In the genomic region with DNA sequence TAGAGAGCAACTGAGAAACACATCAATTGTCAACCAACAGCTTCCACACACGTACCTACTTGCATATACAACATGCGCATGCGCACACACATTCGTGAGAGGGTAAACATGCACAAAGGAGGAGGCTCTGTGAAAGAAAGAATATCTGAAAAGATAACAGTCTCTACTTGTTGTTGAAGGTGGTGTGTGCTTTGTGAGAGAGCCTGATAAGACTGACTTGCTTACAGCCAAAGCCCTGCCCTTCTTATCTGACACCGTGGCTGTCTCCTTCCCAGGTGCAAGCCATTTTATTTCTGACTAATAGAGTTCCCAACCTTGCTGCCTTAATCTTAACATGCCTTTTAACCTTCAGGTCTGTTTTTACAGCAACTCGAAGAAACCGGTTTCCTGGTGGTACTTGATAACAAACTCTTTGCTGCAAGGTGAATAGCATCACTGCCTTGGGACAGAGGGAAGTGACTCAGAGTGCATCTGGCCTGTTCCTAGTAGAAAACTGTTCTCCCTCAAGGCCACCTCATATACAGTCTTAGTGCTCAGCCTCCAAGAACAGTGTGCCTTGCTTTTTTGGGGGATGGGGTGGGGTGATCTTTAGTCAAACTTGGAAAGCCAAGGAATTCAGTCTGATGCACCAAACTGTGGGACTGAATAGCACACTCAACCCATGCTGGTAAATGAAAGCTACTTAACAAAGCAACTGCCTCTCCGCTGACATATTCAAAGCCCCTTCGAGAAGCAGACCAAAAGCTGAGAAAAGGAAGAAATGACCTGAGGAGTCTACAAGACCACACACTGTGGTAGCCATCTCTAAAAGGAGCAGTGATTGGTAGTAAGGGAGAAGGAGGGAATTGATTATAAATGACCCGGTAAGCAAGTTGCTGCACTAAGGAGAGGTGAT, we compare ENCODE assay signal across 10 mouse cellular contexts. TPM values are rescaled to one million over a fixed set of nuclear protein-coding genes. Genes with fewer than 3 reads are reported as not detected.
DNase-seq lines count a peak whose midpoint lies in the region; ATAC-seq lines count a peak whose summit lies in the region.
"Had no signal": no experiment of that assay in that cellular context is flagged by ENCODE, and none has a peak within 500 bp of the region (broad histone marks: within the 10 kb centered on the region; RNA-seq: fewer than 3 reads in every experiment).

No protein-coding gene starts in this region.

- H3K4me2 ChIP-seq in liver, embryonic 12.5 days = peak overlapping the region; percentile 39
- H3K4me2 ChIP-seq: kidney, embryonic 15.5 days had no signal

- H3K27ac ChIP-seq in liver, embryonic 12.5 days = peak overlapping the region; percentile 87
- H3K27ac ChIP-seq: kidney, embryonic 15.5 days; macrophage had no signal

- ATAC-seq in liver, embryonic 12.5 days = peak; percentile 92

- no peaks in the 10 kb centered on the region for H3K27me3 ChIP-seq in erythroblast, embryonic 14.5 days (ENCODE audit: control insufficient read depth)
- no peaks in the 10 kb centered on the region for H3K27me3 ChIP-seq in liver, embryonic 12.5 days (replicated peaks)
- H3K27me3 ChIP-seq: kidney, embryonic 15.5 days had no signal

- H3K4me3 ChIP-seq in erythroblast, embryonic 14.5 days (replicated peaks) = peak overlapping the region; percentile 16
- H3K4me3 ChIP-seq in liver, embryonic 12.5 days = no peak overlapping the region
- H3K4me3 ChIP-seq: kidney, embryonic 15.5 days had no signal

- DNase-seq in 416B (ENCODE audit: low read depth) (peak; percentile 32), ES-CJ7 (ENCODE audit: low read depth, low spot score) (peak; percentile 12)
- no peak for DNase-seq in layer of hippocampus, adult 9-11 months
- no peak for DNase-seq in left cerebral cortex, postnatal 36 days (ENCODE audit: low spot score in 2 of 2)
- no peak for DNase-seq in retina, postnatal 1 day
- DNase-seq: heart, postnatal 36 days had no signal

- WGBS in liver, embryonic 12.5 days (ENCODE audit: insufficient replicate concordance) = 28% methylated on average over 10 of the region's 10 CpGs

- peak overlapping the region; percentile 35; the same call in 1 of the 2 replicates for H3K9ac ChIP-seq in liver, embryonic 12.5 days
- H3K9ac ChIP-seq: kidney, embryonic 15.5 days had no signal

- intact Hi-C loops in left cerebral cortex, postnatal 36 days (cut with DNase I) = no loop called here

- H3K36me3 ChIP-seq in erythroblast, embryonic 14.5 days (ENCODE audit: control insufficient read depth) = peaks cover 2% of the 10 kb centered on the region; the same call in 1 of the 2 replicates
- H3K36me3 ChIP-seq in liver, embryonic 12.5 days = no peaks in the 10 kb centered on the region
- H3K36me3 ChIP-seq: kidney, embryonic 15.5 days had no signal

- peaks cover 3% of the 10 kb centered on the region; the same call in 1 of the 2 replicates for H3K9me3 ChIP-seq in erythroblast, embryonic 14.5 days (ENCODE audit: control insufficient read depth, low read length)
- no peaks in the 10 kb centered on the region; the same call in 1 of the 2 replicates for H3K9me3 ChIP-seq in liver, embryonic 12.5 days (replicated peaks)
- H3K9me3 ChIP-seq: kidney, embryonic 15.5 days had no signal

- peaks cover 74% of the 10 kb centered on the region for H3K4me1 ChIP-seq in erythroblast, embryonic 14.5 days (ENCODE audit: control insufficient read depth)
- peaks cover 77% of the 10 kb centered on the region for H3K4me1 ChIP-seq in liver, embryonic 12.5 days
- H3K4me1 ChIP-seq: kidney, embryonic 15.5 days had no signal

RNA-seq across cellular contexts. Expression of gene Prpf4b, which starts 46.9 kb away (rescaled TPM):
- 1.2 and 1.9 TPM in 2 replicates for polyA plus RNA-seq in erythroblast, embryonic 14.5 days (2012)
- 55.8 and 57.2 TPM in 2 replicates for polyA plus RNA-seq in liver, embryonic 12.5 days (2016; fragmentation: Nextera tagmentation; extraction: Ambion mirVana)
- 10 to 100 TPM; 69.4 to 90.6 TPM for total RNA-seq in left cerebral cortex, postnatal 36 days (2021)

Comparison
In these comparisons a context has a peak if more than half of its experiments do, and no peak if none do; other contexts are left out.
1. DNase-seq: peak in 416B (single experiment) and ES-CJ7 (single experiment); none in layer of hippocampus, adult 9-11 months (single experiment), left cerebral cortex, postnatal 36 days (0 of 2) and retina, postnatal 1 day (single experiment).
2. RNA of gene Prpf4b, which starts 46.9 kb away (polyA plus RNA-seq): 55.8 to 57.2 TPM in liver, embryonic 12.5 days; 1.2 to 1.9 TPM in erythroblast, embryonic 14.5 days; every median in the first group is over 10 times any median in the second.